Mouse (Mus musculus) ES-Bruce4 (cell line): Measurements from ENCODE around the gene Gm45213.

Experiments used
- CTCF ChIP-seq: IDR thresholded peaks from one replicate; pipeline ENCODE4 v1.8.1; 2011; ENCODE audit warnings: low read depth, low read length
- EP300 ChIP-seq: IDR thresholded peaks from 2 replicates; pipeline ENCODE4 v1.6.1; 2011; ENCODE audit warnings: low read depth, low read length; ENCODE audit not compliant: insufficient read depth
- POLR2A ChIP-seq: IDR thresholded peaks from one replicate; pipeline ENCODE4 v1.8.1; 2011; ENCODE audit warnings: low read length; ENCODE audit not compliant: insufficient read depth

DNA sequence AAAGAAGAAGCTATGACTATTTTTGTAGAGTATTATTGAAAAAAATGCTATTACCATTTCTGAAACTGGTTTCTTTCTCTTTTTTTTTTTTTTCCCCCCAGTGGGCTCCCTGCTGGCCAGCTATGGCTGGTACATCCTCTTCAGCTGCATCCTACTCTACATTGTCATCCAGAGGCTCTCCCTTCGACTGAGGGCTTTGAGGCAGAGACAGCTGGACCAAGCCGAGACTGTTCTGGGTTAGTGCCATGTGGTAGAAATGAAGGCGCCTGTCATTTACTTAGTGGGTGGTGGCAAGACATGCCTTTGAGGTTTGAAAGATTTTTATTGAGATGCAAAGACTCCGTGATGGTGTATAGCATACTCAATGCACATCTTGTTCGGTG lies 36.8 kb downstream of the Gm45213 start:
- no peak for TF ChIP-seq POLR2A
- no peak for TF ChIP-seq EP300
- TF ChIP-seq CTCF: no peak
